Mouse (Mus musculus): ENCODE data around the gene Agbl3. TPM values are rescaled to one million over a fixed set of nuclear protein-coding genes. Genes with fewer than 3 reads are reported as not detected.

The Agbl3 gene
- 10 to 100 TPM; 16.4 to 18.5 TPM for total RNA-seq (2021)

- intact Hi-C loops (cut with DNase I), result no loop called here
- peak; percentile 96 for DNase-seq
Measured at GRCm38 (mm10) chr6:34780231-34780942, at the start of gene Agbl3. Gene Agbl3 (plus strand): TSS chr6:34780432.

- no peak for DNase-seq
- intact Hi-C loops (cut with DNase I), result no loop called here
Measured at GRCm38 (mm10) chr6:34731007-34731406, 49.2 kb upstream of the Agbl3 start.

GRCm38 (mm10) chr6:34731529-34731928, 48.7 kb upstream of the Agbl3 start:
- intact Hi-C loops (cut with DNase I), result no loop called here
- no peak for DNase-seq

- no peak for DNase-seq
- intact Hi-C loops (cut with DNase I), result no loop called here
Measured at GRCm38 (mm10) chr6:34734940-34735695, 45.1 kb upstream of the Agbl3 start.

- no peak for DNase-seq
- intact Hi-C loops (cut with DNase I), result no loop called here
Measured at GRCm38 (mm10) chr6:34736934-34737333, 43.3 kb upstream of the Agbl3 start.

GRCm38 (mm10) chr6:34743946-34744345, 36.3 kb upstream of the Agbl3 start:
- DNase-seq, result no peak
- intact Hi-C loops (cut with DNase I), result no loop called here

- no peak for DNase-seq
- intact Hi-C loops (cut with DNase I), result no loop called here
Measured at GRCm38 (mm10) chr6:34747846-34748245, 32.4 kb upstream of the Agbl3 start.

GRCm38 (mm10) chr6:34748566-34748965, 31.7 kb upstream of the Agbl3 start:
- intact Hi-C loops (cut with DNase I), result no loop called here
- no peak for DNase-seq

GRCm38 (mm10) chr6:34749526-34749925, 30.7 kb upstream of the Agbl3 start:
- DNase-seq, result no peak
- intact Hi-C loops (cut with DNase I), result no loop called here

GRCm38 (mm10) chr6:34750487-34751120, 29.6 kb upstream of the Agbl3 start:
- intact Hi-C loops (cut with DNase I), result loop anchor here (5.0 kb wide), 1 partner anchor 233 kb away; no protein-coding TSS in a partner anchor
- no peak for DNase-seq

GRCm38 (mm10) chr6:34751625-34752024, 28.6 kb upstream of the Agbl3 start:
- intact Hi-C loops (cut with DNase I), result loop anchor here (5.0 kb wide), 1 partner anchor 234 kb away; no protein-coding TSS in a partner anchor
- no peak for DNase-seq

GRCm38 (mm10) chr6:34754448-34754847, 25.8 kb upstream of the Agbl3 start:
- intact Hi-C loops (cut with DNase I), result loop anchor here (5.0 kb wide), 1 partner anchor 237 kb away; no protein-coding TSS in a partner anchor
- peak; percentile 42 for DNase-seq

- intact Hi-C loops (cut with DNase I), result no loop called here
- no peak for DNase-seq
Measured at GRCm38 (mm10) chr6:34758340-34758739, 21.9 kb upstream of the Agbl3 start.

- intact Hi-C loops (cut with DNase I), result loop anchor here (10.0 kb wide), 1 partner anchor 235 kb away; no protein-coding TSS in a partner anchor
- DNase-seq, result peak; percentile 42
Measured at GRCm38 (mm10) chr6:34760023-34760422, 20.2 kb upstream of the Agbl3 start.

- DNase-seq, result no peak
- intact Hi-C loops (cut with DNase I), result loop anchor here (5.0 to 10.0 kb wide), 2 partner anchors 229 to 473 kb away; no protein-coding TSS in a partner anchor
Measured at GRCm38 (mm10) chr6:34765721-34766120, 14.5 kb upstream of the Agbl3 start.

- DNase-seq, result no peak
- intact Hi-C loops (cut with DNase I), result loop anchor here (5.0 to 10.0 kb wide), 2 partner anchors 225 to 478 kb away; no protein-coding TSS in a partner anchor
Measured at GRCm38 (mm10) chr6:34769984-34770383, 10.2 kb upstream of the Agbl3 start.

GRCm38 (mm10) chr6:34770491-34770890, 9.7 kb upstream of the Agbl3 start:
- intact Hi-C loops (cut with DNase I), result no loop called here

GRCm38 (mm10) chr6:34776396-34776795, 3.8 kb upstream of the Agbl3 start:
- intact Hi-C loops (cut with DNase I), result no loop called here
- DNase-seq, result no peak

More at GRCm38 (mm10) chr6:34770491-34770890, 9.7 kb upstream of the Agbl3 start:
- DNase-seq, result no peak

GRCm38 (mm10) chr6:34777094-34777493, 3.1 kb upstream of the Agbl3 start:
- intact Hi-C loops (cut with DNase I), result no loop called here
- DNase-seq, result no peak

- intact Hi-C loops (cut with DNase I), result no loop called here
Measured at GRCm38 (mm10) chr6:34777981-34778668, 2.1 kb upstream of the Agbl3 start.

GRCm38 (mm10) chr6:34780943-34781289, 684 bp downstream of the Agbl3 start:
- DNase-seq, result no peak
- intact Hi-C loops (cut with DNase I), result no loop called here

More at GRCm38 (mm10) chr6:34777981-34778668, 2.1 kb upstream of the Agbl3 start:
- DNase-seq, result no peak

Data from left cerebral cortex, postnatal 4 days (tissue).